Mouse (Mus musculus): ENCODE results near the gene Scgb1b3. TPM values are rescaled to one million over a fixed set of nuclear protein-coding genes. Genes with fewer than 3 reads are reported as not detected.

Gene Scgb1b3
- not detected for polyA plus RNA-seq (2017; shearing (Covaris generic))

- ATAC-seq, result no peak
Observed at GRCm38 (mm10) chr7:31375292-31375691, at the start of gene Scgb1b3. Scgb1b3 (plus strand) TSS chr7:31375592.

- no peak for ATAC-seq
Observed at GRCm38 (mm10) chr7:31362022-31362560, 13.3 kb upstream of the Scgb1b3 start, which contains the start of gene Scgb2b3. Scgb2b3 (minus strand) TSS chr7:31362072.

Other genes starting within 250 kb of the Scgb1b3 start
- gene Scn1b, start 248.6 kb upstream of the Scgb1b3 start, polyA plus RNA-seq (2017; shearing (Covaris generic)), result not detected
- gene Gramd1a, start 219.7 kb upstream of the Scgb1b3 start, polyA plus RNA-seq (2017; shearing (Covaris generic)), result 100 to 1,000 TPM in 1 of 2 experiments, 10 to 100 TPM in 1; 83.7 to 103 TPM
- gene Scgb2b2, start 85.1 kb upstream of the Scgb1b3 start, polyA plus RNA-seq (2017; shearing (Covaris generic)), result not detected
- gene Scgb1b2, start 83.8 kb upstream of the Scgb1b3 start, polyA plus RNA-seq (2017; shearing (Covaris generic)), result not detected
- not detected for gene Scgb2b3, start 13.5 kb upstream of the Scgb1b3 start, polyA plus RNA-seq (2017; shearing (Covaris generic))

Measured in CD4-positive, CD25-positive, alpha-beta regulatory T cell, adult 4 months (primary cell).